Comparison of ENCODE assay signal across 7 mouse cellular contexts in the genomic region with DNA sequence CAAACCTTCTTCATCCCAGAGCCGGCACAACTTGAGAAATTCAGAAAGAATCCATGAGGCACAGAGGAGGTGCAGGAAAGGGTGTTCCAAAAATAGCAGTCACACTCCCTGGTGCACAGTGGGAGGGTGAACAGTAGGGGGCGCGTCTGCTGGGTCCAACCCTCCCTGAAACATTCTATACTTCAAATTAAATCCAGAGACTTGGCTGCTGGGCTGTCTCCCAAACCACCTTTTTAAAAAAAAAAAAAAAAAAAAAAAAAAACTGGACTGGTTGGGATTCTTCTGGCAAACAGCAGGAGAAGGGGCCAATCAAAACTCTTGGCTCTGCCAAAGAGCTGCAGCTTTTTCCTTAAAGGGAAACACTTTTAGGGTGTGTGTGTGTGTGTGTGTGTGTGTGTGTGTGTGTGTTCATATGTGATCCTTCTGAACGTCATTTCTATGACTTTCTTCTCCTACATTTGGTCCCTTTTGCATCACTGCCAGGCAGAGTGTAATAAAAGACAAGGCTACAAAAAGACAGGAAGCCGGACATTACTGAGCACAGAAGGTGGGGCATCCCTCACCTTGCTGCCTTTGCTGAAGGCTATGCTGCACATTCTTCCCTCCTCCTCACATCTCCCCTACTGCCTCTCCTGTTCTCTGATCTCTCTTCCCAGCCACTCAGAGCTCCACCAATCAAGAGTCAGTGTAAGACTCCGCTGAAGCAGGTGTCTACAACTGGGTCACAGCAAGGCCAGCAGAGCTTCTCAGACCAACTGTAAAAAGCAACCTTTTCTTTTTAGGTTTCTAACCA. TPM values are rescaled to one million over a fixed set of nuclear protein-coding genes. Genes with fewer than 3 reads are reported as not detected.
DNase-seq lines count a peak whose midpoint lies in the region; ATAC-seq and TF ChIP-seq lines count a peak whose summit lies in the region.

No protein-coding gene starts in this region.

- no peaks in the 10 kb centered on the region for H3K36me3 ChIP-seq in forebrain, embryonic 12.5 days (replicated peaks)
- peaks cover 2% of the 10 kb centered on the region; the same call in 1 of the 2 replicates for H3K36me3 ChIP-seq in heart, embryonic 16.5 days (ENCODE audit: control insufficient read depth, insufficient read depth)
- no peaks in the 10 kb centered on the region for H3K36me3 ChIP-seq in lung, embryonic 15.5 days

- no peak overlapping the region for H3K4me3 ChIP-seq in forebrain, embryonic 12.5 days (replicated peaks)
- H3K4me3 ChIP-seq in heart, embryonic 16.5 days (ENCODE audit: low read length): no peak overlapping the region
- no peak overlapping the region for H3K4me3 ChIP-seq in lung, embryonic 15.5 days

- no peaks in the 10 kb centered on the region for H3K27me3 ChIP-seq in forebrain, embryonic 12.5 days
- no peaks in the 10 kb centered on the region for H3K27me3 ChIP-seq in heart, embryonic 16.5 days (ENCODE audit: control insufficient read depth, insufficient read depth, low read length)
- H3K27me3 ChIP-seq in lung, embryonic 15.5 days: no peaks in the 10 kb centered on the region

- peak; percentile 98 for DNase-seq in NIH3T3 (ENCODE audit: low read depth)
- DNase-seq in brain, embryonic 14.5 days (ENCODE audit: low read depth): peak; percentile 59
- DNase-seq in kidney, postnatal 14 days: peak; percentile 65
- DNase-seq in right cerebral cortex, postnatal 25 days: peak; percentile 63

- WGBS in forebrain, embryonic 12.5 days: 34% methylated on average over 6 of the region's 6 CpGs
- 16% methylated on average over 6 of the region's 6 CpGs for WGBS in heart, embryonic 16.5 days
- 16% methylated on average over 6 of the region's 6 CpGs for WGBS in lung, embryonic 15.5 days

- 0 out of 2 replicates have a peak overlapping the region, but pooled peaks have one; percentile 42 for H3K27ac ChIP-seq in forebrain, embryonic 12.5 days
- H3K27ac ChIP-seq in heart, embryonic 16.5 days (ENCODE audit: low read length): peak overlapping the region; percentile 64
- H3K27ac ChIP-seq in lung, embryonic 15.5 days: peak overlapping the region; percentile 47; the same call in 1 of the 2 replicates

- no peak overlapping the region for H3K9ac ChIP-seq in forebrain, embryonic 12.5 days
- peak overlapping the region; percentile 53; the same call in 1 of the 2 replicates for H3K9ac ChIP-seq in heart, embryonic 16.5 days (ENCODE audit: low read length)
- no peak overlapping the region for H3K9ac ChIP-seq in lung, embryonic 15.5 days

- no peak for TF ChIP-seq POLR2A in brain, embryonic 14.5 days (IDR thresholded peaks at IDR 0.05; ENCODE audit: borderline replicate concordance, extremely low read depth, insufficient read depth, insufficient read length, poor library complexity, severe bottlenecking)

- ATAC-seq in forebrain, embryonic 12.5 days (ENCODE audit: low FRiP score): no peak
- ATAC-seq in heart, embryonic 16.5 days (replicated peaks; ENCODE audit: extremely low read depth, insufficient read depth, low FRiP score): peak; percentile 59; the same call in 1 of the 2 replicates
- no peak for ATAC-seq in lung, embryonic 15.5 days (ENCODE audit: borderline replicate concordance, extremely low read depth, low FRiP score, low TSS enrichment)

- no peaks in the 10 kb centered on the region for H3K9me3 ChIP-seq in forebrain, embryonic 12.5 days
- no peaks in the 10 kb centered on the region for H3K9me3 ChIP-seq in heart, embryonic 16.5 days (replicated peaks; ENCODE audit: control insufficient read depth, low read length)
- no peaks in the 10 kb centered on the region for H3K9me3 ChIP-seq in lung, embryonic 15.5 days

- H3K4me2 ChIP-seq in forebrain, embryonic 12.5 days: no peak overlapping the region
- peak overlapping the region; percentile 49 for H3K4me2 ChIP-seq in heart, embryonic 16.5 days (ENCODE audit: low read depth, low read length)
- no peak overlapping the region for H3K4me2 ChIP-seq in lung, embryonic 15.5 days

- peak; percentile 69 for TF ChIP-seq CTCF in brain, embryonic 14.5 days (IDR thresholded peaks at IDR 0.05; ENCODE audit: borderline replicate concordance, extremely low read depth, insufficient read depth, insufficient read length)

- peaks cover 34% of the 10 kb centered on the region for H3K4me1 ChIP-seq in forebrain, embryonic 12.5 days
- peaks cover 43% of the 10 kb centered on the region for H3K4me1 ChIP-seq in heart, embryonic 16.5 days (ENCODE audit: control insufficient read depth, insufficient read depth, low read length)
- peaks cover 36% of the 10 kb centered on the region for H3K4me1 ChIP-seq in lung, embryonic 15.5 days

RNA-seq across cellular contexts. Expression of a gene that starts 49.2 kb away (rescaled TPM):
- 315 and 367 TPM in 2 replicates for polyA plus RNA-seq in brain, embryonic 14.5 days (2012; rRNA removed)
- polyA plus RNA-seq in forebrain, embryonic 12.5 days (2016; fragmentation: Nextera tagmentation; extraction: Ambion mirVana): 119 and 123 TPM in 2 replicates
- 61.8 and 64.7 TPM in 2 replicates for polyA plus RNA-seq in heart, embryonic 16.5 days (2015; fragmentation: Nextera tagmentation; extraction: Ambion mirVana)
- polyA plus RNA-seq in lung, embryonic 15.5 days (2015; fragmentation: Nextera tagmentation; extraction: Ambion mirVana): 41.8 and 43.3 TPM in 2 replicates
